Mouse (Mus musculus): Measurements from ENCODE around the gene Ezh1.

The Ezh1 gene

GRCm38 (mm10) chr11:101246702-101247012, 20.4 kb upstream of the Ezh1 start:
- in situ Hi-C loops (cut with MboI, MseI): loop anchor here (5.0 kb wide), 1 partner anchor 34 kb away; no protein-coding TSS in a partner anchor

- in situ Hi-C loops (cut with MboI, MseI): loop anchor here (5.0 kb wide), 1 partner anchor 34 kb away; no protein-coding TSS in a partner anchor
Observed at GRCm38 (mm10) chr11:101245855-101246701, 19.8 kb upstream of the Ezh1 start, which contains the start of gene Ramp2. Gene Ramp2, plus strand, starts transcription at chr11:101246028.

DNA sequence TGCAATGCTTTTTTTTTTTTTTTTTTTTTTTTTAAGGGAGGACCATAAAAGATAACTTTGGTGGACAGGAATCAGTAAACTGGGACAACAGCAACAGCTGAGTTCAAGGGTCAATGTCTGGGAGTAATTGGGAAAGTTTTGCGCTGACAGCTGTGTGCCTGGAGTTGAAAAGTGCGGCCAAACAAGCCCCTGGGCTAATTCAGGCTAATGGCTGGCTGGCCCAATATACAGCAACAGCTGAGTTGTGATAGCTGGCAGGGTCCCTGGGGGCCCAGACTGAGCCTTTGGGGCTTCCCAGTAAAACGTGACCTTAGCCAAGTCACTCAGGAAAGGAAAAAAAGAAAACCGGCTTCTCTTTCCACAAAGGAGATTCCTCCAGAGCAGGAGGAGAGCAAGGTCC, 18.8 kb upstream of the Ezh1 start:
- in situ Hi-C loops (cut with MboI, MseI): loop anchor here (5.0 kb wide), 1 partner anchor 33 kb away; no protein-coding TSS in a partner anchor

DNA sequence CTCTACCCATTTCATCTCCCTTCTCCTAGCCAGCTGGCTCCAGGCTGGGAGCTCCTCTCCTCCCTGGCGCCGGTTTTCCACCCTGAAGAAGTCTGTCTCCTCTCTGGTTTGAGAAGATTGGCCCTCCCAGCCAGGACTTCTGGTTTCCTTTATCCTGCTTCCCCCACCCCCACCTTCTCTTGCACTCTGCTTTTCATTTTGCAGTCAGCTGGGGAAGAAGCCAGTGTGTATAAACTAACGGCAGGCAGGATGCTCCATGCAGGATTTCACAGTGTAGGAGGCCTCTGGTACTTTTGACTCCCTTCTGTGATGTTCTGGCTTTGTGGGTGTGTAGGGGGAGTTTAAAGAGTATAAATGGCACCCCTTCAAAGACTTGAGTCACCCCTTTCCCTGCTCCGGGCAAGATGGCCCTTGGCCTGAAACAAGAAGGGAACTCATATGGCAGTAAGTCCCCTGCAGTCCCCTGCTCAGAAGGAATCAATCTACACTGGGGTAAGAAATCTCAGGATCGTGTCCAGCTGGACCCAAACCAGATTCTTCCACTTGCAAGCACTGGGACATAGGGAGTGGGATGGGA, 11.9 kb upstream of the Ezh1 start:
- in situ Hi-C loops (cut with MboI, MseI): no loop called here

DNA sequence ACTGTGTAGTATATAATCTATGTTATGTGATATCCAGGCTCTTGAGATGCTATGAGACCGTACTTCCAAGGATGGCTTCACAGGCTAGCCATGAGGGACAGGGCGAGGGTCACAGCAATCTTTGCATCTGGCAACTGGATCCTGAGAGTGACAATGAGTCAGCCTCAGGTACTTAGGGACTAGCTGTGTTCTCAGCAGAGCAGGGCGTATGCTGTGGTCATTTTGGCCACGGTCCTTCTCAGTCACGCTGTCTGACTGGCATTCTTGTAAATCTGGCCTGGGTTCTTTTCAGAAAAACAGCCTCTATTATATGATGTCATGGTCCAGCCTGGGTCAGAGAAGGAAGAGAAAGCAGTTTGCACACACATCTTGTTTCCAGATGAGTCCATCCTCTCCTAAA, 10.5 kb upstream of the Ezh1 start:
- in situ Hi-C loops (cut with MboI, MseI): no loop called here

GRCm38 (mm10) chr11:101235429-101235828, 9.2 kb upstream of the Ezh1 start:
- in situ Hi-C loops (cut with MboI, MseI): no loop called here

GRCm38 (mm10) chr11:101234124-101234523, 7.9 kb upstream of the Ezh1 start:
- in situ Hi-C loops (cut with MboI, MseI): no loop called here

DNA sequence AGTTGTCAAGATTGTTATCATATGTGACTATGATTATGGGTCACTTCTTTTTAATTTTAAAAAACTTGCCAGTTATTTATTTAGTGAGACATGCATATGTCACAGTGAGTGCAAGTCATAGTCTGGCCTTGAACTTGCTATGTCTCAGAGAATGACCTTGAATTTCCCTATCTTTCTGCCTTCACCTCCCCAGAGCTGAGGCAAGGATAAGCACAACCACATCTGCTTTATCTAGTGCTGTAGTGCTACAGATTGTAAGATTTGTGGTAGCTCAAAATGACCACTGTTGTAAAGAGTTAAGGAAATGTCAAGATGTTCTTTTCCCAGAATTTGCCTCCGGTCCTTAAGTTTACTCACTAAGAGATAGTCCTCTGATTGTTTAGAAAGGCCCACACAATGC, 7.0 kb upstream of the Ezh1 start:
- in situ Hi-C loops (cut with MboI, MseI): no loop called here

- in situ Hi-C loops (cut with MboI, MseI): no loop called here
Observed at GRCm38 (mm10) chr11:101232010-101232839, 6.0 kb upstream of the Ezh1 start.

DNA sequence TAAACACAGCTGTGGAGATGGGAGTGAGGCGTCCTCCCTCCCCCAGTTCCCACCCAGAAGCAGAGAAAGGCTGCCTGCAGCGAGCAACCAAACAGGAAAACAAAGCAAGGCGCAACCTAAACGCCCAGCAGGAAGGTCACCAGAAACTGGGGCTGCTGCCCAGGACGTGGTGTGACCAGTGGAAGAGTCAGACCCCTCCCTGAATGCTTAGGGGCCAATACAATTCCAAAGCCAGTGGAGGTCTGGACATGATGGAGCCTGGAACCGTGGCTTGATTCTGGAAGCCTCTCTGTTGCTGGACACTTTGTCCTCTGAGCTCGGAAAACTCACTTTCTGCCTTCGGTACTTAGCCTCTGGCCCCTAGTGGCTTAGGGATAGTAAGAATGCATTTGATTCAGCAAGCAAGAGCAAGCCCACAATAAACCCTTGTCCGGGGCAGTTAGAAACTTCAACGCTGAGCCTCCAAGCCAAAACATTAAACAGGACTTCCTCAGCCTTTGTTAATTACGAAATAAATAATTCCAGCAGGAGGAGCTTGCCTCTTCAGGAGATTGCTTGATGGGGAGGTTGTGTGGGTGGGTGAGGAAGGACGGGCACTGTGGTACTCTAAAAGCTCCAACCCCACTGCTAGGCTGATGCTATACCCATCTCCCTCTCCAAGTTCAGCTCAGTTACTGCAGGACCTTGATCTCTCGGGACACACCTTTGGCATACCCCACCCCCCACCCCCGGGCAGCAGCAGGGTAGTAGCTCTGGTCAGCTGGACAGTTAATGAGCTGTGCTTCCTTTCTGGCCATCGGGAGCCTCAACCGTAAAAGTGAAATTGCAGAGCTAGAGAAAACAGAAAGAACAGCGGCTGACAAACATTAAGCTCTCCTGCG, 5.0 kb upstream of the Ezh1 start:
- in situ Hi-C loops (cut with MboI, MseI): no loop called here

- in situ Hi-C loops (cut with MboI, MseI): no loop called here
Observed at GRCm38 (mm10) chr11:101230526-101230925, 4.3 kb upstream of the Ezh1 start.

DNA sequence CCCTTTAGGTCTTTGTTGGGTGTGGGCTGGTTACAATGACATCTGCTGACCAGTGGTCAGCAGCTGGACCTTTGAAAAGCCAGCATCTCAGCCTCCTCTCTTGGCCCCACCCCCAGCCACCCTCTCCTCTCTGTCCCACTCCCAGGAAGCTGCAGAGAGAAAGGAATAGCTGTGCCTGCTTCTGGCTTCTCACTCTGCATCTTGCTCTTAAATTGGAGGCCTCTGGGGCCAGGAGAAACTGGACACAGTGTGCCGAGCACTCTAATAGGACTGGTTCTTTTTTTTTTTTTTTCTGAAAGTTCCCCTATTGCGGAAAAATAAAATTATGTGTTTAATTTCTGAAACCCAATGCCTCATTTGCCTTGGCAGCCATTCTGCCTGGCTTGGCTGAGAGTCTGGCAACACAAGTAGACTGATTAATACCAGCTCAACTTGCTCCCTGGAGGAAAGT, 3.8 kb upstream of the Ezh1 start:
- in situ Hi-C loops (cut with MboI, MseI): no loop called here

GRCm38 (mm10) chr11:101229361-101229900, 3.2 kb upstream of the Ezh1 start:
- in situ Hi-C loops (cut with MboI, MseI): no loop called here

DNA sequence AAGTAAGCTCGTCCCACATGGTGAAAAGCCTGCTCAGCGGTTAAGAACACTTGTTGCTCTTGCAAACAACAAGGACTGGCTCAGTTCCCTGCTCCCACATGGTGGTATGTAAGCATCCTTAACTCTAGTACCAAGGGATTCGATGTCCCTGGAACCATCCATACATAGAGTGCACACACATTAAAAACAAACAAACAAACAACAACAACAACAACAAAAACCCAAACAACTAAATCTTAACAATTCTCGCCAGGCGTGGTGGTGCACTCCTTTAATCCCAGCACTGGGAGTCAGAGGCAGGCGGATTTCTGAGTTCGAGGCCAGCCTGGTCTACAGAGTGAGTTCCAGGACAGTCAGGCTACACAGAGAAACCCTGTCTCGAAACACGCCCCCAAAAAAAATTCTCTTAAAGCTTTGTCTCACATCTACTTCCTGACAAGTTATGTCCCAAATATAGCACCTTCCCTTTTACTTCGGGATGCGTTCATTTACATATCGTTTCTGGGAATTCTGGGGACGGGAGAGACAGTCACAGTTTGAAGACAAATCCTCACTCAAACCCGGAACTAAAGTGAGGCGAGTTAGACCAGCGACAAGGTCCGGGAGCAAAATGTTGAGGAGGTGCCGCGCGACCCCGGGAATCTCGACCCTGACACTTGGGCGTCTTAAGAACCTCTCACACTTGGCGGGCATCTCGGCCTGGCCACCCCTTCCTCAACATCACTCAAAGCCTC, 765 bp downstream of the Ezh1 start:
- in situ Hi-C loops (cut with MboI, MseI): no loop called here

DNA sequence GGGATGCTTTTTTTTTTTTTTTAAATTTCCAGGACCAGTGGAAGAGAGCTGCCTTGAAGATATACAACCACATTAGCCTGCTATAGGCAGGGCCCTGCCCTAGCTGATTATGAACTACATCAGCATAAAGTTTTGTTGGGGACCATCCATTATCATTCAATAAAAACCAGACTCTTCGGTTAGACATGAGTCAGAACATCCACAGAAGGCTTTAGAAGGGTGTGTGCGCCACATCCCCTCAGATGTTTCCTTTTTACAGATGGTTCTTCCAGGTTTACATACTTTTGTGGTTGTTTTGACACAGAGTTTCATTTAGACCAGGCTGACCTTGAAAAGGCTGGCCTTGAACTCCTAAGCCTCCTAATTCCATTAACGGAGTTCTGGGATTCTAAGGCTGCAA, 1.9 kb downstream of the Ezh1 start:
- in situ Hi-C loops (cut with MboI, MseI): no loop called here

- in situ Hi-C loops (cut with MboI, MseI): no loop called here
Observed at GRCm38 (mm10) chr11:101221306-101221986, 4.8 kb downstream of the Ezh1 start.

DNA sequence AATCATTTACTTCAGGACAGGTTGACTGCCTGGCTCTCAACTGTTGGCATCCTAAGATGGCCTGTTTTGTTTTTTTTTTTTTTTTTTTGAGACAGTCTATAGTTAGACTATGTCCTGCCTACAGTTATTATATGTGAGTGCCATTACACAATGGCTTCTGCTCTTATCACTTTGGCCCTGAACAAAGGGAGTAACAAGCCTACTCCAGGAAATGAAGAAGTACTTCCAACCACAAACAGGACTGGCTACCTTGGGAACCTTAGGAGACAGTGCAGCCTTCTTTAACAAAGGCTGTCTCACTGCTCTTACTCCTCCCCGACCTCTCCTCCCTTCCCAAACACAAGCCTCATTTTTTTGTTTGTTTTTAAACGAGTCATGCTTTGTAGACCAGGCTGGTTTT, 5.4 kb downstream of the Ezh1 start:
- in situ Hi-C loops (cut with MboI, MseI): no loop called here

GRCm38 (mm10) chr11:101218436-101219055, 7.7 kb downstream of the Ezh1 start:
- in situ Hi-C loops (cut with MboI, MseI): no loop called here

DNA sequence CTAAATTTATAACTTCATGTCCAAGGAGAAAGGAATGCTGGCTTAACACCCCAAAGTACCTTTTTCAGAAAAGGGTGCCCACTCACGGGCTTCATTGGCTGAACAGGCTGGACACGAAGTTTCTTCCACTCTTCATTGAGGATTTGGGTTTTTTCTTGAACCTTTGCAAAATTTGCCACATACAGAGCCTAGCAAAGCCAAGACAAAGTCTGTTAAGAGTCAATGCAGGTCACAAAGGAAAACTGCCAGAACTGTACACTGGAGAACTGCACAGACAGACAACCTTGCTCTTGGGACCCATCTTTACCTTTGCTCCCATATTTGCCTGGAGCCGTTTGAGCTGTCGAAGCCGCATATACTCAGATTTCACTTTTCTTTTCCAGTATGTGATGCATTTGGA, 9.3 kb downstream of the Ezh1 start:
- in situ Hi-C loops (cut with MboI, MseI): no loop called here

All from T-helper 2 cell (primary cell).